Mouse (Mus musculus): ENCODE measurements at regions not wholly inside any gene's neighbourhood (a gene's known extent, or its start where the extent isn't known, plus 50 kb on each side); places are given as distances from the start of the nearest gene placed in this dataset.

GRCm38 (mm10) chr14:116754438-116755157 is 170.5 kb upstream of the Gpc6 start:
- H3K36me3 ChIP-seq = no peaks in the 10 kb centered on the region
- no peak overlapping the region for H3K9ac ChIP-seq
- H3K4me1 ChIP-seq (replicated peaks) = no peaks in the 10 kb centered on the region
- whole genome bisulfite sequencing = 74% methylated on average over 7 of the region's 7 CpGs
- H3K9me3 ChIP-seq (replicated peaks) = no peaks in the 10 kb centered on the region; the same call in 1 of the 2 replicates
- no peak overlapping the region for H3K4me3 ChIP-seq
- H3K4me2 ChIP-seq = no peak overlapping the region
- no peak for ATAC-seq (ENCODE audit: insufficient number of reproducible peaks, low FRiP score)
- H3K27ac ChIP-seq (ENCODE audit: poor library complexity, severe bottlenecking) = no peak overlapping the region
- no peaks in the 10 kb centered on the region for H3K27me3 ChIP-seq (replicated peaks)

DNA sequence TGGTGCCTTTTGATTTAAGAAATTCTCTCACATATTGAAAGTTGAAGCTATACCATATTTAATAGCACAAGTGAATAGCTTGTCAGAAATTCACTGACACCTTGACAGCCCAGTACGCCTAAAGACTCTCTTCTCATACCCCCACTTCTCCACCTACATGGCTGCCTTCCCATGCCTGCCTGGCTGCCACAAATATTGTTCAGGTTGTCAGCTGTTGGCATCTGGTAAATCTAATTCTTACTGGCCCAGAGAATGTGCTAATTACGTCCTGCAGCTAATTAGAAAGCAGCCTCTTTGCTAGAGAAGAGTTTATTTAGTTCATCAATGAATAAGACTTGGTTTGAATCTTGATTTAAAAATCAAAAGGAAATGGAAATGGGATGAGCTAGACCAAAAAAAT is 163.7 kb upstream of the Gpc6 start:
- H3K27ac ChIP-seq (ENCODE audit: poor library complexity, severe bottlenecking) = no peak overlapping the region

DNA sequence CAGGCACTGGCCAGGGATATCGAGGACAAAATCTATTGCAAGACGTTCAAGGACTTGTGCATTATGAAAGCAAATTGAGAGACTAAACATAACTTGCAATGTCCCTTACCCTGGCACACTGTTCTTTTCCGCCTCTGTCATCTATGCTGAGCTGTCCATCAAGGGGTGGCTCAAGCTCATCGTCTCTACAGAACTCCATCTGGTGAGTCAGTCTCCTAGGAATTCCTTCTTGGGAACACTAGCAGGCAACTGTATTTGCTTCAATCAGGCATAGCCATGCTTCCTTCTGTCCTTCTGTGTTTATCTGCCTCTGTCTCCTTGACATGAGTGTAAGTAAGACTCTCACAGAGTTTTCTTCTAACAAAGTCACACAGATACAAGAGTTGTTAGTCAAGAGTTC is 154.0 kb upstream of the Gpc6 start:
- no peak for ATAC-seq (ENCODE audit: insufficient number of reproducible peaks, low FRiP score)
- H3K9ac ChIP-seq = no peak overlapping the region
- H3K4me2 ChIP-seq = no peak overlapping the region
- no peaks in the 10 kb centered on the region for H3K9me3 ChIP-seq (replicated peaks)
- H3K36me3 ChIP-seq = no peaks in the 10 kb centered on the region
- no peak overlapping the region for H3K4me3 ChIP-seq
- H3K27me3 ChIP-seq (replicated peaks) = no peaks in the 10 kb centered on the region
- no peak overlapping the region for H3K27ac ChIP-seq (ENCODE audit: poor library complexity, severe bottlenecking)
- WGBS = 61% methylated on average over 4 of the region's 4 CpGs
- no peaks in the 10 kb centered on the region for H3K4me1 ChIP-seq (replicated peaks)

More for the DNA sequence above, 163.7 kb upstream of the Gpc6 start:
- no peaks in the 10 kb centered on the region for H3K9me3 ChIP-seq (replicated peaks)
- no peaks in the 10 kb centered on the region for H3K36me3 ChIP-seq
- H3K4me2 ChIP-seq = no peak overlapping the region
- WGBS = 49% methylated on average over 2 of the region's 2 CpGs
- no peaks in the 10 kb centered on the region for H3K27me3 ChIP-seq (replicated peaks)
- H3K4me3 ChIP-seq = no peak overlapping the region
- H3K9ac ChIP-seq = no peak overlapping the region
- ATAC-seq (ENCODE audit: insufficient number of reproducible peaks, low FRiP score) = no peak
- no peaks in the 10 kb centered on the region for H3K4me1 ChIP-seq (replicated peaks)

- Histone ChIP-seq H3K27me3 (replicated peaks) (no peaks in the 10 kb centered on the region), H3K36me3 (no peaks in the 10 kb centered on the region), H3K9me3 (replicated peaks) (no peaks in the 10 kb centered on the region), H3K4me1 (replicated peaks) (no peaks in the 10 kb centered on the region), H3K9ac (no peak overlapping the region), H3K27ac (ENCODE audit: poor library complexity, severe bottlenecking) (no peak overlapping the region), H3K4me2 (no peak overlapping the region), H3K4me3 (no peak overlapping the region)
- WGBS = 75% methylated on average over 3 of the region's 3 CpGs
- no peak for ATAC-seq (ENCODE audit: insufficient number of reproducible peaks, low FRiP score)
These were observed 153.4 kb upstream of the Gpc6 start for GRCm38 (mm10) chr14:116771671-116772070.

DNA sequence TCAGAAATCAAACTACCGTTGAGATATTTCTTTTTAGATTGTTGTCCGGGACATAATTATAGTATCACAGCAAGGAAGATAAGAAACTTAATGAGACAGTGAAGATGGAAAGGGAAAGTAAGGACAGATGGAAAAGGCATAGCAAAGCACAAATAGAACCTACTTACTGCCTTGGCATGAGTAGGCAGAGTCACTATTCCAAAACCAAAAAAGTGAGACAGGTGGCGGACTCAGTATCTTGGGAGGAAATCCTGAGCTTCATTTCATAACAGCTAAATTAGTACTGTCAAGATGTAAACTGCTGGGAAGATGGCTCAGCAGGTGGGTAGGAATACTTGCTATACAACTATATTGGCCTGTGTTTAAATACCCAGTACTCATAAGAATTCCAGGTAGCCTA is 145.5 kb upstream of the Gpc6 start:
- 88% methylated on average over 3 of the region's 3 CpGs for WGBS

DNA sequence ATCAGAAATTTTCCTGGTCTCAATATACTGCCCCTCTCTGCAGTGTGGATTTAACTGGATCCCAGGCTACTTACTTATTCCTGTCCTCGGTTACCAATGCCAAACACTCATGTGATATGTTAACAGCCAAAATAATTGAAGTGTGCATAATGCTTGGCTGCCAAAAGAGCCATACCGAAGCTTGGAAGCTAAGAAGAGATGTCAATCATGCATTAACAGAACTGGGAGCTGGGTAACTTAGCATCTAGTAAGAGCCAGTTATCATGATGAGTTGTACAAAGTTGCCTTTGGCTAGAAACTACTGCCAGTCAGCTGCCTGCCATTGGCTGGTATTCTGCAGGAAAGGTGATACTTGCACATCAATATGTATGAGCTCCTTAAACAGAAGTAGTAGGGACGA is 141.3 kb upstream of the Gpc6 start:
- H3K4me1 ChIP-seq (replicated peaks) = no peaks in the 10 kb centered on the region
- no peak for ATAC-seq (ENCODE audit: insufficient number of reproducible peaks, low FRiP score)
- H3K9me3 ChIP-seq (replicated peaks) = no peaks in the 10 kb centered on the region
- H3K4me2 ChIP-seq = no peak overlapping the region
- H3K36me3 ChIP-seq = no peaks in the 10 kb centered on the region
- H3K27ac ChIP-seq (ENCODE audit: poor library complexity, severe bottlenecking) = no peak overlapping the region
- no peaks in the 10 kb centered on the region for H3K27me3 ChIP-seq (replicated peaks)
- 67% methylated on average over 3 of the region's 3 CpGs for WGBS
- no peak overlapping the region for H3K4me3 ChIP-seq
- no peak overlapping the region for H3K9ac ChIP-seq

More for the DNA sequence above, 145.5 kb upstream of the Gpc6 start:
- H3K27ac ChIP-seq (ENCODE audit: poor library complexity, severe bottlenecking) = no peak overlapping the region
- no peak overlapping the region for H3K9ac ChIP-seq
- H3K36me3 ChIP-seq = no peaks in the 10 kb centered on the region
- H3K4me3 ChIP-seq = no peak overlapping the region
- ATAC-seq (ENCODE audit: insufficient number of reproducible peaks, low FRiP score) = no peak
- H3K9me3 ChIP-seq (replicated peaks) = no peaks in the 10 kb centered on the region
- no peak overlapping the region for H3K4me2 ChIP-seq
- H3K4me1 ChIP-seq (replicated peaks) = no peaks in the 10 kb centered on the region
- H3K27me3 ChIP-seq (replicated peaks) = no peaks in the 10 kb centered on the region

- ATAC-seq (ENCODE audit: insufficient number of reproducible peaks, low FRiP score) = no peak
- Histone ChIP-seq H3K9me3 (replicated peaks) (no peaks in the 10 kb centered on the region), H3K9ac (no peak overlapping the region), H3K36me3 (no peaks in the 10 kb centered on the region), H3K4me3 (no peak overlapping the region), H3K27ac (ENCODE audit: poor library complexity, severe bottlenecking) (no peak overlapping the region), H3K4me2 (no peak overlapping the region), H3K4me1 (replicated peaks) (no peaks in the 10 kb centered on the region), H3K27me3 (replicated peaks) (no peaks in the 10 kb centered on the region)
- WGBS = 72% methylated on average over 3 of the region's 3 CpGs
These were observed 118.6 kb upstream of the Gpc6 start for GRCm38 (mm10) chr14:116806504-116806903.

GRCm38 (mm10) chr14:116808581-116808980 is 116.5 kb upstream of the Gpc6 start:
- Histone ChIP-seq H3K27me3 (replicated peaks) (no peaks in the 10 kb centered on the region), H3K4me2 (no peak overlapping the region), H3K4me1 (replicated peaks) (no peaks in the 10 kb centered on the region), H3K27ac (ENCODE audit: poor library complexity, severe bottlenecking) (no peak overlapping the region), H3K36me3 (no peaks in the 10 kb centered on the region), H3K9me3 (replicated peaks) (no peaks in the 10 kb centered on the region), H3K4me3 (no peak overlapping the region), H3K9ac (no peak overlapping the region)
- no peak for ATAC-seq (ENCODE audit: insufficient number of reproducible peaks, low FRiP score)

GRCm38 (mm10) chr14:116810661-116811345 is 114.3 kb upstream of the Gpc6 start:
- Histone ChIP-seq H3K36me3 (no peaks in the 10 kb centered on the region), H3K27ac (ENCODE audit: poor library complexity, severe bottlenecking) (no peak overlapping the region), H3K27me3 (replicated peaks) (no peaks in the 10 kb centered on the region), H3K9ac (no peak overlapping the region), H3K9me3 (replicated peaks) (no peaks in the 10 kb centered on the region), H3K4me3 (no peak overlapping the region), H3K4me1 (replicated peaks) (no peaks in the 10 kb centered on the region), H3K4me2 (no peak overlapping the region)
- no peak for ATAC-seq (ENCODE audit: insufficient number of reproducible peaks, low FRiP score)
- WGBS = 69% methylated on average over 2 of the region's 2 CpGs

GRCm38 (mm10) chr14:116837235-116837634 is 87.9 kb upstream of the Gpc6 start:
- H3K9me3 ChIP-seq (replicated peaks) = no peaks in the 10 kb centered on the region
- H3K9ac ChIP-seq = no peak overlapping the region
- H3K4me1 ChIP-seq (replicated peaks) = no peaks in the 10 kb centered on the region
- 54% methylated on average over 6 of the region's 6 CpGs for WGBS
- no peaks in the 10 kb centered on the region for H3K27me3 ChIP-seq (replicated peaks)
- ATAC-seq (ENCODE audit: insufficient number of reproducible peaks, low FRiP score) = no peak
- no peaks in the 10 kb centered on the region for H3K36me3 ChIP-seq
- no peak overlapping the region for H3K4me3 ChIP-seq
- H3K4me2 ChIP-seq = no peak overlapping the region
- no peak overlapping the region for H3K27ac ChIP-seq (ENCODE audit: poor library complexity, severe bottlenecking)

DNA sequence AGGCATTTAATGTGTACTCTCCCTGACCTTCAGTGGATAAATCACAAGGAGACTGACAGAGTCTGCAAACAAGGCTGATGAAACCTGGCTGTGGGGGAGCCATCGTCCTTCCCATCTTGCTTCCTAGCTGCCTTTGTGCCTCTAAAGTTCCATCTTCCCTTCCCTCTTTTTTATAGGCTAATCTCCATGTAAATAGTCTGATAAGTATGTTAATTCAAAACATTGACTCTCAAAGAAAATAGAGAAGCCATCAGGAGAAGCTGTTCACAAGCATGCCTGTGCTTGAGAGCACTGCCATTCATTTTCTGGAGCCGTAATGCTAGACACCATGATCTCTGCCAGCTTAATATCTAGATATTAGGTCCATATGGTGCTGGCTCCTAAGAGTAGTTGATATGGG is 55.7 kb upstream of the Gpc6 start:
- H3K27ac ChIP-seq (ENCODE audit: poor library complexity, severe bottlenecking) = no peak overlapping the region
- H3K36me3 ChIP-seq = no peaks in the 10 kb centered on the region
- no peak for ATAC-seq (ENCODE audit: insufficient number of reproducible peaks, low FRiP score)
- no peak overlapping the region for H3K9ac ChIP-seq
- no peak overlapping the region for H3K4me3 ChIP-seq
- H3K4me2 ChIP-seq = no peak overlapping the region
- no peaks in the 10 kb centered on the region for H3K4me1 ChIP-seq (replicated peaks)
- WGBS = 64% methylated on average over 2 of the region's 2 CpGs
- H3K27me3 ChIP-seq (replicated peaks) = no peaks in the 10 kb centered on the region
- H3K9me3 ChIP-seq (replicated peaks) = no peaks in the 10 kb centered on the region

DNA sequence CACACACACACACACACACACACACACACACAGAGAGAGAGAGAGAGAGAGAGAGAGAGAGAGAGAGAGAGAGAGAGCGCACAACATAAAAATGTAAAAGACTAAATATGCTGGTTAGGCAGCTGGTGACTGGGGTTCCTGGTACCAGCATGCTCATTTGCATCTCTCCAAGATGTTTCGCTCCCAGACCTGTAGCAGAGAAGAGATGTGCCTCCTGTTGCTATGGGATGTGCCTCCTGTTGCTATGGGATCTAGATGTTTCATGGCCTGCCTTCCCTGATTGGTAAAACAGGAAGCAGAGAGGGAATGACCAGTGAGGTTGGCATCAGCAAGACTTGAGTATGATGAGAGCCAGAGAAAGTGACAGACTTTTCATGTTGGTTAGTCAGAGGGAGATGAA is 55.1 kb upstream of the Gpc6 start:
- ATAC-seq (ENCODE audit: insufficient number of reproducible peaks, low FRiP score) = no peak
- WGBS = 73% methylated on average over 2 of the region's 2 CpGs
- H3K4me3 ChIP-seq = no peak overlapping the region

More for the DNA sequence above, 55.1 kb upstream of the Gpc6 start:
- Histone ChIP-seq H3K36me3 (no peaks in the 10 kb centered on the region), H3K9me3 (replicated peaks) (no peaks in the 10 kb centered on the region), H3K9ac (no peak overlapping the region), H3K27me3 (replicated peaks) (no peaks in the 10 kb centered on the region), H3K27ac (ENCODE audit: poor library complexity, severe bottlenecking) (no peak overlapping the region), H3K4me2 (no peak overlapping the region), H3K4me1 (replicated peaks) (no peaks in the 10 kb centered on the region)
